Mouse (Mus musculus): ENCODE measurements around the gene Pde4a.
"Not testable (repeated sequence)": the region's sequence is repeated elsewhere in the genome, so short reads cannot be mapped to it uniquely, and the experiment has no call there.

Gene Pde4a

DNA sequence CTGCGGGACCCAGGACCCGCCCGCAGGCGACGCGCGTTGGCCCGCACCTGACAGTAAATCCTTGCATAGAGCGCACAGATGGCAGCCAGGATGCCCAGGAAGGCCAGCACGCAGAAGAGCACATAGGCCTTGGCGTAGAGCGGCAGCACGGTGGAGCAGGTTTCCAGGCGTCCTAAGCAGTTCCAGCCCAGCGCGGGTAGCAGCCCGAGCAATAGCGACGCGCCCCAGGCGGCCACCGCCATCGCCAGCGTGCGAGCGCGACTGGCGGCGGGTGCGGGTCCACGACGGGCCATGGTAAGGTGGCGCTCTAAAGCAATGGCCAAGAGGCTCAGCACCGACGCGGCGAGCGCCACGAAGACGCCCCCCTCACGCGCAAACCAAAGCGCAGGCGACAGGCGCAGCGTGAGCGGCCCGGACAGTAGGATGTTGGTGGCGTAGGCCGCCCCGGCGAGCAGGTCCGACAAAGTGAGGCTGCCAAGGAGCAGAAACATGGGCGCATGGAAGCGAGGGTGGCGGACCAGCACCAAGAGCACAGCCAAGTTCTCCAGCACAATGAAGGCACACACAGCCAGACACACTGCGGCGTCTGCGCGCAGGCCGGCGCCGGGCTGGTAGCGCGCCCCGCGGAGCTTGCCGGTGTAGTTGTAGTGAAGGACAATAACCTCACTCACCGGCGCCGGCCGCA is 79.1 kb downstream of the Pde4a start:
- DNase-seq (ENCODE audit: low read depth, low spot score), result no peak

- no peak for DNase-seq (ENCODE audit: low read depth, low spot score)
Measured at GRCm38 (mm10) chr9:21245113-21245487, 79.6 kb downstream of the Pde4a start.

GRCm38 (mm10) chr9:21246342-21246741 is 80.8 kb downstream of the Pde4a start:
- DNase-seq (ENCODE audit: low read depth, low spot score), result no peak

DNA sequence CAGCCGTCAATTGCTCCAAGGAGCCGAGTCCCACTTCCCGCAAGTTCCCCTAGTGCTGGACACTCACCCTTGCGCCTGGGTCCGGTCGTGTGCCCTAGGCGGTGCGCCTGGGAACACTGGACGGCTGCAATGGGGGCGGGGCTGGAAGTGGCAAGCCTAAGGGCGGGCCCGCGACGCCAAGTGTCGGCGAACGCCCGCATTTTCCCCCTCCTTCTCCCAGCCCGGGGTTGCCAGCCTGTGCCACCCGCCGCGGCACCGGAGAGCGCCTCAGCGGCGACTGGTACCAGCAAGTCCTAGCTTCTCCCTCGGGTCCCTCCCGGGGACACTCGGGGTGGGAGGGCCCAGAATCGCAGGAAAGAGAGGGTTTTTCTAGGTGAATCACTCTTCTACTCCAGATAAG is 82.8 kb downstream of the Pde4a start, which contains the start of gene S1pr5:
Gene S1pr5, minus strand, starts transcription at position 118 of the 400 bp plus-strand sequence.
- DNase-seq (ENCODE audit: low read depth, low spot score), result no peak

GRCm38 (mm10) chr9:21249629-21250508 is 84.4 kb downstream of the Pde4a start:
- no peak for DNase-seq (ENCODE audit: low read depth, low spot score)

DNA sequence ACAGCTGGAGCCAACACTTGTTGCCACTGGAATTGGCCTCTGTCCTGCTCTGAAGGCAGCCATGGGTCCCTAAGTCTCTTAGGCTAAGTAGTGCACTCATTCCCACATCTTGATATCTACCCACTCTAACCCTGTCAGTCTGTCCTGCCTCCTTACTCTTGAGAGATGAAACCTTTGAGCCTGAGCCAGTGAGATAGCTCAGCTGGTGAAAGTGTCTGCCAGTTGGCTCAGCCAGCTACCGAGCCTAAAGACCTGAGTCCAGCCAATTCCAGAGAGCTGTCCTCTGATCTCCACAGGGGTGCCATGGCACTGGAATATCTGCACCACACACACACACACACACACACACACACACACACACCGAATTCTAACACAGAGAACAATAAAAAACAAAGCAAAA is 85.0 kb downstream of the Pde4a start:
- no peak for DNase-seq (ENCODE audit: low read depth, low spot score)

DNA sequence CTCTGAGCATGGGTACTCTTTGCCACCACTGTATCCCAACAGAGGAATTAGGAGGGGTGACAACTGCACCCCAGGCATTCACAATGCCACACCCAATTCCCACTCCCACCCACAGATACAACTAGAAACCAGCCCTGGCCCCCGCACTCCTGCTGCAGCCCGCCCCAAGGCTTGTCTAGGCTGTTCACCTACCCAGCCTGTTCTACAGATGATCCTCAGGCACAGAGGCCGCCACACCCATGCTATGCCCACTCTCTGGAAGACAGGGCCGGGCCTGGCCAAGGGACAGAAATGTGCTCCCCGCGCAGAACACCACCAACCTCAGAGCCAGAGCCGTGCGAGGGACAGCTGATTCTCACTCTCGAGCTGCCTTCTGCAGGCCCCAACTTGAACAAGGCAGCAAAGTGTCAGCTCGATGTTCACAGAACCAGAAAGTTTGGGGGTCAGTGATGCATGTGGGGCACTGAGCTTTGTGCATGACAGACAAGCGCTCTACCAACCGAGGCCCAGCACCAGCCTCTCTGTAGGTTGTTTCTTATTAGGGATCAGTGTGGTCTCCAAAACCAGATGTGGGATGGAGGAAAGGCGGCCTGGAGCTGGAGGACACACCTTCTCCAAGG is 85.7 kb downstream of the Pde4a start:
- no peak for DNase-seq (ENCODE audit: low read depth, low spot score)

DNA sequence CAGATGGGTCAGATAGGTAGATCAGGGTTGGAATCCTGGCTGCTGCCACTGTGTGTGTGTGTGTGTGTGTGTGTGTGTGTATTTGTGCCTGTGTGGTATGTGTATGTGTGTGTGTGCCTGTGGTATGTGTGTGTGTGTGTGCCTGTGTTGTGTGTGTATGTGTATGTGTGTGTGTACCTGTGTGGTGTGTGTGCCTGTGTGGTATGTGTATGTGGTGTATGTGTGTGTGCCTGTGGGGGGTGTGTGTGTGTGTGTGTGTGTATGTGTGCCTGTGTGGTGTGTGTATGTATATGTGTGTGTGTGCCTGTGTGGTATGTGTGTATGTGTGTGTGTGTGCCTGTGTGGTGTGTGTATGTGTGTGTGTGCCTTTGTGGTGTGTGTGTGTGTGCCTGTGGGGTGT is 89.2 kb downstream of the Pde4a start:
- DNase-seq (ENCODE audit: low read depth, low spot score), result no peak

- not testable (repeated sequence) for DNase-seq (ENCODE audit: low read depth, low spot score)
Measured at GRCm38 (mm10) chr9:21256349-21256748, 90.8 kb downstream of the Pde4a start.

GRCm38 (mm10) chr9:21260491-21261040 is 95.1 kb downstream of the Pde4a start:
- DNase-seq (ENCODE audit: low read depth, low spot score), result no peak

GRCm38 (mm10) chr9:21261831-21262230 is 96.3 kb downstream of the Pde4a start:
- DNase-seq (ENCODE audit: low read depth, low spot score), result no peak

Data from skeletal muscle tissue, adult 2 months (tissue).